Mouse (Mus musculus) midbrain, postnatal 0 days (tissue): ENCODE data around the gene A630076J17Rik. TPM values are rescaled to one million over a fixed set of nuclear protein-coding genes. Genes with fewer than 3 reads are reported as not detected.

Experiments
- ATAC-seq: fragments of 200-750 bp; cut with Nextera tagmentation; 2 replicates; pipeline ENCODE4 v1.8.0; 2017; ENCODE audit warnings: moderate number of reproducible peaks, mild to moderate bottlenecking, moderate TSS enrichment, moderate library complexity; ENCODE audit not compliant: low FRiP score
- DNase-seq: peaks from one replicate; pipeline ENCODE4 v3.0.0-alpha.2; 2015; ENCODE audit warnings: low spot score
- H3K27ac ChIP-seq: fragments of 300-500 bp; sonication (generic); 2 replicates; pipeline ENCODE4 v1.5.1; 2014; ENCODE audit warnings: low read depth, mild to moderate bottlenecking, low read length, mixed read lengths
- H3K27me3 ChIP-seq: fragments of 300-500 bp; sonication (generic); 2 replicates; pipeline ENCODE4 v1.6.1; 2014; ENCODE audit warnings: low read length, control low read depth, mixed read lengths; ENCODE audit not compliant: insufficient read depth
- H3K36me3 ChIP-seq: fragments of 300-500 bp; sonication (generic); 2 replicates; pipeline ENCODE4 v1.6.1; 2014; ENCODE audit warnings: low read length, control low read depth, mixed read lengths; ENCODE audit not compliant: insufficient read depth
- H3K4me1 ChIP-seq: fragments of 300-500 bp; sonication (generic); 2 replicates; pipeline ENCODE4 v1.6.1; 2014; ENCODE audit warnings: mild to moderate bottlenecking, control low read depth, antibody characterized with exemption, low read length, mixed read lengths; ENCODE audit not compliant: insufficient read depth
- H3K4me2 ChIP-seq: fragments of 300-500 bp; sonication (generic); 2 replicates; pipeline ENCODE4 v1.6.1; 2014; ENCODE audit warnings: low read depth, mild to moderate bottlenecking, low read length, mixed read lengths; ENCODE audit not compliant: poor library complexity, severe bottlenecking
- H3K4me3 ChIP-seq: fragments of 300-500 bp; sonication (generic); 2 replicates; pipeline ENCODE4 v1.5.1; 2014; ENCODE audit warnings: low read depth, mild to moderate bottlenecking, low read length, moderate library complexity
- H3K9ac ChIP-seq: fragments of 300-500 bp; sonication (generic); replicated peaks from 2 replicates; pipeline ENCODE4 v1.6.1; 2014; ENCODE audit warnings: mild to moderate bottlenecking, low read length, moderate library complexity, mixed read lengths; ENCODE audit not compliant: poor library complexity, severe bottlenecking
- H3K9me3 ChIP-seq: fragments of 300-500 bp; sonication (generic); 2 replicates; pipeline ENCODE4 v1.6.1; 2016; ENCODE audit warnings: low read length, control low read depth
- CTCF ChIP-seq: IDR thresholded peaks from 2 replicates; pipeline ENCODE4 v1.5.1; 2016; ENCODE audit warnings: antibody characterized with exemption, mild to moderate bottlenecking
- WGBS: fragments of 180-500 bp; shearing (Covaris S2); extraction: QIAGEN DNeasy Blood & Tissue Kit; methylation state at CpG from one replicate; pipeline ENCODE4 v1.1.7; 2014; 5-methylcytosine and 5-hydroxymethylcytosine counted together
- polyA plus RNA-seq: library from polyadenylated mRNA; unstranded; fragments of >200 nt; fragmentation: Nextera tagmentation; extraction: Ambion mirVana; gene quantifications from 2 replicates; pipeline ENCODE4 v1.2.1, GENCODE M21; 2015
- total RNA-seq: library from RNA; depleted of rRNA; stranded (reverse); fragments of >200 nt; gene quantifications from 2 replicates; pipeline ENCODE4 v1.2.3, GENCODE M21; 2014

A630076J17Rik gene
- total and polyA plus RNA-seq, 2 experiments from 2014 or later, result not detected

- Histone ChIP-seq H3K36me3 (no peaks in the 10 kb centered on the region), H3K27me3 (no peaks in the 10 kb centered on the region), H3K9me3 (no peaks in the 10 kb centered on the region), H3K4me2 (no peak overlapping the region), H3K4me1 (peaks cover 8% of the 10 kb centered on the region), H3K4me3 (no peak overlapping the region), H3K9ac (no peak overlapping the region), H3K27ac (no peak overlapping the region)
- TF ChIP-seq CTCF, result no peak
- ATAC-seq (no peak), DNase-seq (no peak)
- 46% methylated on average over 5 of the region's 5 CpGs for WGBS
Measured at GRCm38 (mm10) chr3:107257924-107258323, 27.5 kb downstream of the A630076J17Rik start.

GRCm38 (mm10) chr3:107260956-107261850, 30.8 kb downstream of the A630076J17Rik start:
- Histone ChIP-seq H3K4me1 (peaks cover 8% of the 10 kb centered on the region), H3K9me3 (no peaks in the 10 kb centered on the region), H3K27me3 (no peaks in the 10 kb centered on the region), H3K27ac (no peak overlapping the region), H3K4me3 (no peak overlapping the region), H3K4me2 (no peak overlapping the region), H3K9ac (no peak overlapping the region), H3K36me3 (no peaks in the 10 kb centered on the region)
- DNase-seq (peak; percentile 32), ATAC-seq (no peak)
- 57% methylated on average over 8 of the region's 8 CpGs for WGBS
- TF ChIP-seq CTCF, result no peak

GRCm38 (mm10) chr3:107261851-107262165, 31.4 kb downstream of the A630076J17Rik start:
- no peak for ATAC-seq
- H3K4me2 ChIP-seq, result no peak overlapping the region

GRCm38 (mm10) chr3:107266814-107267345, 36.5 kb downstream of the A630076J17Rik start:
- WGBS, result 51% methylated on average over 2 of the region's 2 CpGs
- no peak for DNase-seq
- no peak for ATAC-seq
- no peak overlapping the region for H3K4me2 ChIP-seq
- H3K27ac ChIP-seq, result no peak overlapping the region
- H3K36me3 ChIP-seq, result no peaks in the 10 kb centered on the region
- no peak overlapping the region for H3K4me3 ChIP-seq
- no peaks in the 10 kb centered on the region for H3K27me3 ChIP-seq
- H3K9me3 ChIP-seq, result no peaks in the 10 kb centered on the region
- no peak for TF ChIP-seq CTCF
- H3K9ac ChIP-seq, result no peak overlapping the region
- H3K4me1 ChIP-seq, result 0 out of 2 replicates have a peak, but pooled peaks cover under 1% of the 10 kb centered on the region

More at GRCm38 (mm10) chr3:107261851-107262165, 31.4 kb downstream of the A630076J17Rik start:
- 46% methylated on average over 7 of the region's 7 CpGs for whole genome bisulfite sequencing
- no peak overlapping the region for H3K4me3 ChIP-seq
- H3K9ac ChIP-seq, result no peak overlapping the region
- DNase-seq, result peak; percentile 17
- no peak overlapping the region for H3K27ac ChIP-seq
- no peaks in the 10 kb centered on the region for H3K27me3 ChIP-seq
- H3K4me1 ChIP-seq, result peaks cover 8% of the 10 kb centered on the region
- no peaks in the 10 kb centered on the region for H3K9me3 ChIP-seq
- TF ChIP-seq CTCF, result no peak
- H3K36me3 ChIP-seq, result no peaks in the 10 kb centered on the region

- no peak for TF ChIP-seq CTCF
- Histone ChIP-seq H3K4me2 (no peak overlapping the region), H3K36me3 (no peaks in the 10 kb centered on the region)
Measured at GRCm38 (mm10) chr3:107272433-107272832, 42.0 kb downstream of the A630076J17Rik start.

GRCm38 (mm10) chr3:107273820-107274219, 43.4 kb downstream of the A630076J17Rik start:
- peak; percentile 94 for TF ChIP-seq CTCF
- no peak overlapping the region for H3K27ac ChIP-seq
- peak; percentile 83 for DNase-seq
- H3K36me3 ChIP-seq, result no peaks in the 10 kb centered on the region
- H3K4me1 ChIP-seq, result 0 out of 2 replicates have a peak, but pooled peaks cover 3% of the 10 kb centered on the region
- no peak overlapping the region for H3K4me2 ChIP-seq
- no peak overlapping the region for H3K9ac ChIP-seq
- H3K9me3 ChIP-seq, result no peaks in the 10 kb centered on the region
- no peaks in the 10 kb centered on the region for H3K27me3 ChIP-seq
- ATAC-seq, result peak; percentile 75
- no peak overlapping the region for H3K4me3 ChIP-seq
- 10% methylated on average over 3 of the region's 3 CpGs for WGBS

More at GRCm38 (mm10) chr3:107272433-107272832, 42.0 kb downstream of the A630076J17Rik start:
- no peak overlapping the region for H3K27ac ChIP-seq
- H3K9me3 ChIP-seq, result no peaks in the 10 kb centered on the region
- H3K4me3 ChIP-seq, result no peak overlapping the region
- no peak for DNase-seq
- no peaks in the 10 kb centered on the region for H3K27me3 ChIP-seq
- H3K9ac ChIP-seq, result no peak overlapping the region
- no peak for ATAC-seq
- 92% methylated on average over 3 of the region's 3 CpGs for WGBS
- no peaks in the 10 kb centered on the region for H3K4me1 ChIP-seq
